Mouse (Mus musculus): Measurements from ENCODE around the gene Pde3a. TPM values are rescaled to one million over a fixed set of nuclear protein-coding genes. Genes with fewer than 3 reads are reported as not detected.
A peak's percentile ranks its signal among the peaks of the same experiment; 100 is the strongest.

Pde3a gene
- total RNA-seq, 2 experiments from 2014 or later: 2.5 TPM

DNA sequence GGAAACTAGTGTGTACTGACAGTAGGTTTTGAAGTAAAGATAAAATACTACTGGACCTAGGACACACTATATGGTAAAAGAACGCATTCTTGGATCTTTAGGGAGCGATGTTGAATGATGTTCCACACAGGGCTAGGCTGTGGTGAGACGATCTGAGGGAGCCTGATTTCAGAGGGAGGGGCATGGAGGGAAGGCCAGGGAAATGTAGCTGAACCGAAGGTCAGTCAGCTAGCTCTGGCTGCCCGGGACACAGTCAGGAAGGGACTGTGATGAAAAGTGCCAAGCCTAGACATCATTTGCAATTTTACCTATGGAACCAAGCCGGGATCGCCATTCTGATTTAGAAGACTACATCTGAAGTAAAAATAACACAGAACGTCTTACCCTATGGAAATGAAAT lies 7.8 kb downstream of the Pde3a start:
- no peak for DNase-seq (ENCODE audit: low spot score in 2 of 2)
- intact Hi-C loops (cut with DNase I): loop anchor here (10.0 kb wide), 2 partner anchors 332 to 492 kb away; no protein-coding TSS in a partner anchor

DNA sequence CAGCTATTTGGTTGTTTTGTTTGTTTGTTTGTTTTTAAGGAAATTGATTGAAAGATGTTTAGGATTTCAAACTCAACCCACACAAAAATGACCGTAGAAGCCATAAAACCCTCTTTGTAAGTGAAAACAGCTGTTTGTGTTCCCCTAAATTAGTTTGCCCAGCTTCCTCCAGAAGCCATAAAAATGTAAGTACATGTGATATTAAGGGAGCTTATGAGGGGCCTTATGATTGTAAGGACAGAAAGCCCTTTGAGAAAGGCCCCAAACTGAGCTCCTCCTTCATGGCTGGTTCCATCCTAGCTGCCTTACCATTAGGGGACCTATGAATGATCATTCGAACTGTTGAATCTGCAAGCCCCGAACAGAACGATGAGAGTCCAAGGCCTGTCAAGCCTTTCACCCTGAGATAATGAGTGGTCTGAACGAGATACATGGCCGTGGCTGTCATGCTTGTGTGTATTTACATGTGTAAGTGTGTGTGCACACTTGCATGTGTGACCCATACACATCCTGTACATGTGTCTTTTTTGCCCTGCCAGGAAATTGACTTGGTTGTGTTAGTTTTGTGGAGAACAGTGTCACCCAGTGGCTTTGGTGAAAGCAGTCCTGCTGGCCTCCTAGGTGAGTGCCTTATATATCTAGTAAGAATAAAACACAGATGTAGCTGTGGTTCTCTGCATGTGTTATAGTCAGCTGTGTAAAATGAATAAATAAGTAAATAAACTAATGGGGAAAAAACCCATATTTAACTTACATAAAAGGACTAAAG lies 8.5 kb downstream of the Pde3a start:
- peak in 1 of 2 experiments; percentile 17 for DNase-seq (ENCODE audit: low spot score in 2 of 2)
- intact Hi-C loops (cut with DNase I): loop anchor here (10.0 kb wide), 2 partner anchors 333 to 493 kb away; no protein-coding TSS in a partner anchor

DNA sequence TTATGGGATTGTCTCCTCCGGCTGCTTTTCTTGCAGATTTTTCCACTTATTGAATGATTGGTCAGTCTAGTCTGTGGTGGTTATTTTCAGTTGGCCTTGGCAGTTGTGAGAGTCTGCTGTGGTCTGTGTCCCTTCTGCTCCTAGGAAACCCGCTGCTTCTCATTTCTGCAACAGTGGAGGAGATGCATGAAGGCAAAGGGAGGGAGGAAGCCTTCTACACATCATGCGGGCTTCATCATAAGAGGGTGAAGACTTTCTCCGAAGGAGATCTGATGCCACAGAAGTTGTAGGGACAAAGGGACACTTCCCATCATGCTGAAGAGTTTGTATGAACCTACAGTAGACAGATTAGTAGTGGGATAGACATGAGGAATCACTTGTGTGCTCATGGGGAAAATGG lies 16.2 kb downstream of the Pde3a start:
- DNase-seq (ENCODE audit: low spot score in 2 of 2): no peak
- intact Hi-C loops (cut with DNase I): no loop called here

DNA sequence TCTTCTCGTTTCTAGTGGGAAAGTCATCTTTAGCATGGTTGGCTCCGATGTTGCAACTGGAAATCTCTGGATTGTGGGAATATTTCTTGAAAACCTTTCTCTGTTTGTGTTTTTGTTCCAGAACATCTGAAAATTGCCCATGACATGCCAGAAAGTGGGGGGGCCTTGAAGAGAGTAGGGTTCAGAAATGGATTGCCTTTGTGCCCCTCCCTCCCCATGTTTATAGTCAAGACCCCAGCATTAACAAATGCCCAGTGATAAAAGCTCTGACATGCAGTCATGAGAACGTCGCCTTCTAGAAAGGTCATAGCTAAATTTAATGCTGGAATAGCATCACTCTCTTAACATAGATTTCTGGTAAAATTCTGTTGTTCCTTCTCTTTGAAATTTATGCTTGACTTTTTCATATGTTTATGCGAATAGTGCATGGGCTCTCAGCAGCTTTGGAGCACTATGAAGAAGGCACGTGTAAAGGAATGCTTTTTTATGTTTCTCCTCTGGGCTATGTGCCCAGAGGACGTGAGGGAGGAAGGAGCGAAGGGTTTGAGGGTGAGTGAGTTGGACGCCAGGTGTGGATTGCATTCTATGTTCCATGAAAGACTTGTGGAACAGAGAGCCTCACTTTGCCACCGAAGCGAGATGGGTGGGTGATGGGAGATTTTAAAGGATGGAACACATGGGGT lies 19.0 kb downstream of the Pde3a start:
- peak in 1 of 2 experiments; percentile 9 for DNase-seq (ENCODE audit: low spot score in 2 of 2)
- intact Hi-C loops (cut with DNase I): no loop called here

DNA sequence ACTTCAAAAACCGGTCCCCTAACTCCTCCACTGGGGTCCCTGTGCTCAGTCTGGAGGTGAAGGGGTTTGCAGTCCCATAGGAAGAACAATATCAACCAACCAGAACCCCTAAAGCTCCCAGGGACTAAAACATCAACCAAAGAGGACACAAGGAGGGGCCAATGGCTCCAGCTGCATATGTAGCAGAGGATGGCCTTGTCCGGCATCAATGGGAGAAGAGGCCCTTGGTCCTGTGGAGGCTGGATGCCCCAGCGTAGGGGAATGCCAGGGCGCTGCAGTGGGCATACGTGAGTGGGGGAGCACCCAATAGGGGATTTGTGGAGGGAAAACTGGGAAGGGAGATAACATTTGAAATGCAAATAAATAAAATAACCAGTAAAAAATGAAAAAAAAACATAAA lies 19.8 kb downstream of the Pde3a start:
- intact Hi-C loops (cut with DNase I): no loop called here
- no peak for DNase-seq (ENCODE audit: low spot score in 2 of 2)

DNA sequence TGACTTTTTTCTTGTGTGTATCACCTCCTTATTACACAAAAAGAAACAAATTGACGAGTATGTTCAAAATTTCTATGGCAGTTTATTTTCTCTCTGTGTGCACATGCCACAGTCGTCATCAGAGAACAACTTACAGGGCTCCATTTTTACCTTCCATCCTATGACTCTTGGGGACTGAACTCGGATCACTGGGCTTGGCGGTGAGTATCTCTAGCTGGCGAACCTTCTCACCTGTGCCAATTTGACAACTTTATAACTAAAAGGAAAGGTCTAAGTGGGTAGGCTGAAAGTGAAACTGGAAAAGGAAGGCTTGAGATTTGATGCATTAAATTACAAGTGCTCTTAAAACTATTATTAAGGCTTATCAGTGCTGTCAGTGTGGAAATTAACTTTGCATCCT lies 22.1 kb downstream of the Pde3a start:
- intact Hi-C loops (cut with DNase I): no loop called here

DNA sequence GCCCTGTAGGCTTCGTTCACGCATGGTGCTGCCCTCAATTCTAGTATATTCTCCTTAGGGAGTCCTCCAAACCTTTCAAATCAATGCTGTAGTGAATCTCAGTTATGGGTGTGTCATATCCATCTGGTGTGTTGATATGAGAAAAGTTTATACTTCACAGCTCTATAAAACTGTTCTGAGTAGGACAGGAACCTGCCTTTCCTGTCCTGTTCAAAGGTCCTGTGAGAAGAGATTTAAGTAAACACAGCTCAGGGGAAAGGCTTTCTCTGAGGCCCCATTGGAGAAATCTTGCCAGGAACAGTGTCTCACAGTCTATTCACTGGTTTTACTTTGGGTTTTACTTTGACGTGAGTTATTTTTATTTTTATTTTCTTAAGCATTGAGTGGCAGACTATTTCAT lies 22.5 kb downstream of the Pde3a start:
- intact Hi-C loops (cut with DNase I): no loop called here
- DNase-seq (ENCODE audit: low spot score in 2 of 2): no peak

More for the DNA sequence above, 22.1 kb downstream of the Pde3a start:
- DNase-seq (ENCODE audit: low spot score in 2 of 2): no peak

DNA sequence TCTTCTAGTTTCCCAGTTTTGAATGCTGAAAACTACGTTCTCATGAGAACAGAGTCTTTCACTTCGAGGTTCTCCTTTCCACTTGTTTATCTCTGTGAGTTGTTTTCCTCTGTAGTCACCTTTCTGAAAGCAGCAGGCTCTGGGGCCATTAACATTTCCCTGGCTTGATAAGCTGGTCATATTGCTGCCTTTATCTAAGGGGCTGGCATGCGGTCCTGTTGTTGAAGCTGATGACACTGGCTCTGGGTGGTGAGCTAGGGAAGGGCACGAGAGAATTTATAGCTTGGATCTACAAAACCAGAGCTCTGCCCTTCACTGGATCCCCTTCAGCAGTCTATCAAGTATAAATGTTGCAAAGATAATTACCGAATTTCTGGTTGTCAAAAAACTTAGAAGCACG lies 24.6 kb downstream of the Pde3a start:
- DNase-seq (ENCODE audit: low spot score in 2 of 2): no peak
- intact Hi-C loops (cut with DNase I): no loop called here

DNA sequence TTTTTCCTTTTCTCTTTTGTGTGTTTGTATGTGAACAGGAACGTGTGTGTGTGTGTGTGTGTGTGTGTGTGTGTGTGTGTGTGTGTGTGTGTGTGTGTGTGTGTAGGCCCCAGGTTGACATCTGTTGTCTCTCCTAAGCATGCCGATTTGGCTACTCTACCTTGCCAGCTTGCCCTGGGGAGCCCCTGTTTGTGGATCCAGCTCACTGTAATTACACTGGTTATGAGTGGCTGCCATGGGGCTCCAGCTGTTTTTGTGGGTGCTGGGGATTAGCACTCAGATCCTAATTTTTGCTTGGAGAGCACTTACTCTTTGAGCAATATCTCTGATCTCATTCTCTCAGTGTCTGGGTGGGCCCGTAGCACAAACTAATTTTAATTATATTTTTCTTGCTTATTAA lies 32.6 kb downstream of the Pde3a start:
- intact Hi-C loops (cut with DNase I): no loop called here
- no peak for DNase-seq (ENCODE audit: low spot score in 2 of 2)

DNA sequence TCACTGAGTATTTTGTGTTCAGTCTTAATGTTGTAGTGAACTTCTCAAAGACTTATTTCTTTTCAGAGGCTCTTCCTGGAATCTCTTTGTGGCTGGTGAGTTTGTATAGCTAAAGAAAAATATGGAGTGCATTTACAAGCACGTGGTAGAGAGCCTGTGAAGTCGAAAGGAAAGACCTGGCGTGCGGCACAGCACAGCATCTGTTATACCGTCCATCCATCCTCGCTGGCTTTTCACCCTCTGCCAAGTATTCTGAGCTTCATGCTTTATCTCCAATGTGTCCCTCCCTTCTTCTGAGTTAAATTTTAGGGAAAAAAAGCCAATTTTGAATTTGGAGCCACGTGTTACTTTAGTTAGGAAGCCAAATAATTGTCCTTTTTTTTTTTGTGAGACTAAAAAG lies 33.7 kb downstream of the Pde3a start:
- no peak for DNase-seq (ENCODE audit: low spot score in 2 of 2)
- intact Hi-C loops (cut with DNase I): no loop called here

DNA sequence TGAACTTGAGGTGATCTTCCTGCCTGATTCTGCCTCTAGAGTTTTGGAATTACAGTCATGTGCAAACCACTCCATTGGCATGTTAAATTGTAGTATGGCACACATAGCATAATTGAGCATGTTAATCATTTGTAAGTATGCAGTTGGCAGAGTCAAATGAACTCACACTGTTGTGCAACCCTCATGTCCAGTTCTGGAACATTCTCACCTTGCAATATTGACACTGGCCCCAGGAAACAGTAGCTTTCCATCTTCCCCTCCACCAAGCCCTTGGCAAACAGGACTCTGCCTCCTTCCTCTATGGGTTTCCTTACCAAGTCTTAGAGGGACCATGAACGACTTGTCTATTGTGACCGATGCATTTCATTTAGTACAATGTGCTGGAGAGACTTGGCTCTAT lies 42.1 kb downstream of the Pde3a start:
- no peak for DNase-seq (ENCODE audit: low spot score in 2 of 2)
- intact Hi-C loops (cut with DNase I): no loop called here

DNA sequence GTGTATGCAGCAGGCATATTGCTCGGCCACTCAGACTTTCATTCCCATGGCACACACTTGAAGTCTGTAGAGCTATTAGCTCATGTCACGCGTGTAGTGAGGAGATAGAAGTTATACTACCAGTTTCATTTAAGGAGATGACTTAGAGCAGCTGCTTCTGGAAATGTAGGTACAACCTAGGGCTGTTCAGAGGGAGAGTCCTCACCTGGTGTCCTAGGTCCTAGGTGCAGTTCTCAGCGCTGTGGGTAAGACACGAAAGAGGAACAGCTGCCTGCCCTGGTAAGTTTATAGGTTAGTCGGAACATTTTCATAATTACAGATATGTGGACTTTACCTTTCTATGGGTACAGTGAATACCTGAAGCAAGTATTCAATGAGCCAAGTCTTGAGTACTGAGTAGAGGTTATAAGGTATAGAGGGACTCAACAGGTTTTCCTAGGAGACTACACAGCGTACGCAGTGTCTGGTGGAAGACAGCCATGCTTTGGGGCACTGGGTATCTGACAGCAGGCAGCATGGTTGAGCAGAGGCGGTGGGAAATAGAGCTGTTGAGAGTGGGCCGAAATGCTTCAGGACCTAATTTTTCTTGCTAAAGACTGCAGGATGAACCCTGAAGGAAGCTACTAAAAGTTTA lies 43.9 kb downstream of the Pde3a start:
- no peak for DNase-seq (ENCODE audit: low spot score in 2 of 2)
- intact Hi-C loops (cut with DNase I): no loop called here

DNA sequence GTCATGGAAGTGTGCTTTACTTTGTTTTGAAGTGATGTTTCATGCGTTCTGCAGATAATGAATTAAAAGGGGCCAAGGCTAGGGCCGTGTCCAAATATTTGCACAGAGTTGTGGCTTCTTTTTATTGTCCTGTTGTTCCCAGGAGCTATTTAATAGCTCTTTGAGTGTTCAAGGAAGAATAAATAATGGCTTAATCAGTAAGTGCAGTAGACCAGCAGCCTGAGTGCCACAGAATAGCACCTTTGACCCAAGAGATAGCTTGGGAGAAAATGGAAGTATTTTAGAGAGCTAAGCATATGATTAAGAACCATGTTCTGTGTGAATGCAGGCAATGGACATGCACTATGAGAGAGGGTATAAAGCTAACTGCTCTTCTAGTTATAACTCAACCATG lies 44.4 kb downstream of the Pde3a start:
- DNase-seq (ENCODE audit: low spot score in 2 of 2): no peak
- intact Hi-C loops (cut with DNase I): no loop called here

DNA sequence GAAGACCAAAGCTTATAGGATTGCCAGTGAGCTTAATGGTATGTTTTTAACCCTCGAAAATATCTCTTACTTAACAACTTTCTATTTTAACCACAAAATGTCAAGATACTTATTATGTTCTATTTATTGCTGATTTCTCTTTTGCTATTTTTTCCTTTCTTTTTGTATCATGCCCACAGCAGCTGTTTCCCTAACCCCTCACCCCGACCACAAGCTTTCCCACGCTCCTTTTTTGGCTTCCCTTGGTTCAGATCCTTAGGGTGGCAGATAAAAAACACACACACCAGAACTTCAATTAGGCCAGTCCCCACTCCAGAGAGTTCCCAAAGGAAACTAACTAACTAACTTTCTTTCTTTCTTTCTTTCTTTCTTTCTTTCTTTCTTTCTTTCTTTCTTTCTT lies 46.2 kb downstream of the Pde3a start:
- intact Hi-C loops (cut with DNase I): no loop called here

DNA sequence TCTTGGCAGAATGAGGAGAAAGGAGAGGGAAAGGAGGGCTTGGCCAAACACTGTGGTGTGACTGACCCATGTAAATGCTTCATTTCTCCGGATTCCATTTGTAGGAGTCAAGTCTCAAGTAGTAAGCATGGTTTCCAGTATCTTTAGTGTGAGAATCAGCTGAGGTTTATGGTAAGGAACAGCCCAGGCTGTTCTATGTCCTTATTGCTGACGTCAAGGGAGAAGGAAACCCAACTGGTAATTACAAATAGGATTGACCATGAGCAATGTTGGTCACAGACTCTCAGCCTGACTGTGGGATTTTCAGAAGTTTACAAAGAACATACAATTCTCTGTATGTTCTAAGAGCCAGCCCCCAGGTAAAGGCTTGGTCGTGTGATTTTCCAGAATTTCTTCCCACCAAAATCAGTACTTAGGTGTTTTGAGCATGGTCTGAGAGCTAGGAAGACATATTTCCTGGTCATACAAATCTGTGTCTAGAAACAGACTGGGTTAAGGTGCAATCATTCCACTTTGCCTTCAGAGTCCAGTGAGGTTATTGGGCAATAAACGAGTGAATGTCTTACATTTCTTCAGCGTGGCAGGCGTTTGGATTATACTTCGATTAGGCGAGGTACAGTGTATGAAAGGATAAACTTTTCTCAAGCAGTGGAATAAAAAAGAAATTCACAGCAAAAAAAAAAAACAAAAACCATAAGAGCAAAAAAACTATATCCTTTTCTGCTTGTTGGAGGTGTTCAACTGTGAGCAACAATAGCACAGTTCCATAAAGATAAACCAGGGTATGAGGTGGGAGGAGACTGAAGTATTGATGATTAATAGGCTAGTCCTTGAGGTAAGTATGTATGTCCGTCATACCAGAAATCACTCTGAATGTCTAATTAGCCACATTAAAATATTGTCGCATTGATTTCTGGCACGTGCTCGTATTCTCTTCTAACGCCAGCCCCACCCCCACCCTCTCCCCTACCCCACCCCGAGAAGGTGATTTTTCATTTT lies 53.0 kb downstream of the Pde3a start:
- no peak for DNase-seq (ENCODE audit: low spot score in 2 of 2)
- intact Hi-C loops (cut with DNase I): no loop called here

More for the DNA sequence above, 46.2 kb downstream of the Pde3a start:
- no peak for DNase-seq (ENCODE audit: low spot score in 2 of 2)

DNA sequence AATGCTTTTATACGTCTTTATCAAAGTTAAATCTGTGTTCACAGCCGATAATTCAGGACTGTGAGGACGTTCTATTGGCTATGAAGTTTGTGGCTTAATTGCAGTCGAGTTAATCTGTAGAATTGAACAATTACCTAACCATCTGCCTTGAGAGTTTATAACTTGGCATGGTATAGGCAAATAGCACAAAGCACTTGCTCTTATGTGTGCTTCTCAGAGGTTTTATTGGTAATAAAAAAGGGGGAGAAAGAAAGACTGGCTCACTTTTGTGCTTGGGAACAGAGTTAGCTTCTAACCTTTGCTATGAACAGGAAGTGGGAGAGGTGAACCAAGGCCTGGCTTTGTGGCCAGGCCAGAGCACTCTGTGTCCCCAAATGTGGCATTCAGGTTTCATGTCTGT lies 53.8 kb downstream of the Pde3a start:
- intact Hi-C loops (cut with DNase I): no loop called here
- DNase-seq (ENCODE audit: low spot score in 2 of 2): no peak

DNA sequence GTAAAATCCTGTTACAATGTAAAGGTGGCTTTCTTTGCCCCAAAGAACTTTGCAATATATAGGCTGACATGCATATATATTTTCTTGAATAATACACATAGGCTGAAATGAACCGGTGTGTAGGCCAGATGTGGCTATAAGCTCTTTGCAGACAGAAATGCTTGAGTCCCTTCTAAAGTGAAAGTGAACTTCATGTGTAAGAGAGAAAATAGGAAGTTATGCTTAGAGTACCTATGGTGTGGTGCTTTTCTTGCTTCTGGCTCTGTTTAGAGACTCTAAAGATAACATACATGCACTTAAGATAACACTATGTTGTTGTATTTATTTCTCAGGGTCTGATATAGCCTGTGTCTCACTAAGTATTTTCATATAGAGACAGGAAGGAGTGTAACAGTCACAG lies 58.3 kb downstream of the Pde3a start:
- intact Hi-C loops (cut with DNase I): no loop called here
- DNase-seq (ENCODE audit: low spot score in 2 of 2): no peak

DNA sequence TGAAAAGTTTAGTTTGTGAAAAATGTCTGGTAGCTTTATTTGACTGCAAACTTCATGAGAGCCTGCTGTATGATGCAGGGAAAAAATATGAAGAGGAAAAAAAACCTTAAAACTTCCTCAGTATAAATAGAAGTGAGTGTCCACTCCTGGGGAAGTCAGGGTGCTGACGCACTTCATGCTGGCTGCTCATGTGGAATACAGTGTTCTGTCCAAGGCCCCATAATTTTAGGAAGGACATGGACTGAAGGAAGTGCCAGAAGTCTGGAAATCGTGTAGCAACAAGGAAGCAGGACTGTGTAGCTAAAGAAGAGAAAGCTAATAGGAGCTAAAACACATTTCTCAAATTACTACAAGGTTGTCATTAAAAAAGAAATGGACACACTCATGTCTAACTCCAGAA lies 59.4 kb downstream of the Pde3a start:
- no peak for DNase-seq (ENCODE audit: low spot score in 2 of 2)
- intact Hi-C loops (cut with DNase I): no loop called here

DNA sequence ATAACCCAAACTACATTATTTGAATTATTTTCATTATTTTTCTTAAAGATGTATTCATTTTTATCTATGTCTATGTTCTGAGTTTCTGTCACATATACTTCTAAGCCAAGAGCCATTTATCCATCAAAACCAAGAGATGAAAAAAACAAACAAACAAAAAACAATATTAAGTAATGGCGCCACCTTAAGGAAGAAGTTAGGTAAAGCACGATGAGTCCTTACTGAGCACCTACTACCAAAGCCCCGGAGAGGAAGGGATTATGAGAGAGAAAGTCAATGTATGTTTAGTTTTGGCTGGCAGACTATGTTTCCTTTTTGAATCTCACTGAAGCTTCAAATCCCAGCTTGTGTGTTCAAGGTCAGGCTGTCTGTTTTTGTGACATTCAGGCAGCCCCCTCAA lies 60.8 kb downstream of the Pde3a start:
- no peak for DNase-seq (ENCODE audit: low spot score in 2 of 2)
- intact Hi-C loops (cut with DNase I): no loop called here

DNA sequence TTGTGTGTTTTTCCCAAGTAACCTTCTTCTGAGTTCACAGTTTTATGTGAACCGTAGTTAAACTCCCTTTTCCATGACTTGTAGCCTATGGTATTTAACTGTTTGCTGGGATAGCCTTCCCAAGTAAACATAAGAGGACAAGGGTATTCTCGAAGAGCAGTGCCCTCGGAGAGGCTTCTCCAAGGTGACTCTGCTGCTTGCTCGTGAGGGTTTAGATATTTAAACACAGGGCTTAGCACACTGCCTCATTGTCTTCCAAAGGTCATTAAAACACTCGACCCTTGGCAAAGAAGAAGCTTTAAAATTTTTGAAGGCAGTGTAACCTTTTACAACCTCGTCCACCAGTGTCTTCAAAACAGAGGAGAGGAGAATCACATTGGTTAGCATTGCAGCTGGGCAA lies 61.3 kb downstream of the Pde3a start:
- intact Hi-C loops (cut with DNase I): no loop called here
- no peak for DNase-seq (ENCODE audit: low spot score in 2 of 2)
